Mouse (Mus musculus) heart, adult 8-10 months (tissue): ENCODE data around the gene Map4k2. TPM values are rescaled to one million over a fixed set of nuclear protein-coding genes. Genes with fewer than 3 reads are reported as not detected.
A peak's percentile ranks its signal among the peaks of the same experiment; 100 is the strongest.

Experiments
- DNase-seq: peaks from one replicate; pipeline ENCODE4 v3.0.0; 2022; ENCODE audit warnings: low spot score
- total RNA-seq, 4 experiments: library from RNA; stranded (reverse); gene quantifications; 2 replicates each; pipeline ENCODE4 v1.2.4; 2022

Map4k2 gene
- total RNA-seq, 4 experiments from 2014 or later, result 33.4 to 44.4 (median 34.7) TPM

GRCm38 (mm10) chr19:6377327-6378040, 36.5 kb downstream of the Map4k2 start:
- DNase-seq, result no peak

GRCm38 (mm10) chr19:6380411-6381166, 39.7 kb downstream of the Map4k2 start:
- no peak for DNase-seq

DNA sequence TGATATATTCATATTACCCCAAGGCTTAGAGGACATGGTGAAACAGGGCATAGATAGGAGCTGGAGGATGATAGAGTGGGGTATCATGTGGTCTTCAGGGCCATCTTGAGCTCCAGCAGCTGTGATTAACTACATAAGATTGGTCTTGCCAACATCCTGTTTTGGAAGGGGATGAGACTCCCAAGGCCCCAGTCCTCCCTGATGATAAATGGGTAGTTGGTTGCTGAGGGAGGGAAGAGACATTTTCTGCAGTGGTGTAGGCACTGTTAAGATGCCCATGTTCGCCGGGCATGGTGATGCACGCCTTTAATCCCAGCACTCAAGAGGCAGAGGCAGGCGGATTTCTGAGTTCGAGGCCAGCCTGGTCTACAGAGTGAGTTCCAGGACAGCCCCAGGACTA, 40.3 kb downstream of the Map4k2 start:
- DNase-seq, result no peak

- DNase-seq, result no peak
Measured at GRCm38 (mm10) chr19:6382323-6382924, 41.5 kb downstream of the Map4k2 start.

DNA sequence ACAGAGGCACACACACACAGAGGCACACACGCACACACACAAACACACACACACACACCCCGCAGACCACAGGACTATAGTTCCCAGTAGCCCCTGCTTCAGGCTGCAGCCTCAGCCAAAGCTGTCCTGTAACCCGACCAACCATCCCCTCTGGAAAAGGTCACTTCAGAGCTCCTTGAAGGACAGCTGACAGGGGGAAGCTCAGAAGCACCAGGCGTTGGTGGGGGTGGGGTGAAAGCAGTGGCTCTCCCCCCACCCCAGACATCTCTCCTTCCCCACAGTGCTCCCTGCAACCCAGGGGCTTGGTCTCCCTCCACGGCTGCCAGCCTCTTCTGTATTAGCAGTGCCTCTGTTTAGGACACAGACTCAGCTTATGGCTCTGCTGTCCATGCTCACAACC, 42.5 kb downstream of the Map4k2 start:
- DNase-seq, result no peak

DNA sequence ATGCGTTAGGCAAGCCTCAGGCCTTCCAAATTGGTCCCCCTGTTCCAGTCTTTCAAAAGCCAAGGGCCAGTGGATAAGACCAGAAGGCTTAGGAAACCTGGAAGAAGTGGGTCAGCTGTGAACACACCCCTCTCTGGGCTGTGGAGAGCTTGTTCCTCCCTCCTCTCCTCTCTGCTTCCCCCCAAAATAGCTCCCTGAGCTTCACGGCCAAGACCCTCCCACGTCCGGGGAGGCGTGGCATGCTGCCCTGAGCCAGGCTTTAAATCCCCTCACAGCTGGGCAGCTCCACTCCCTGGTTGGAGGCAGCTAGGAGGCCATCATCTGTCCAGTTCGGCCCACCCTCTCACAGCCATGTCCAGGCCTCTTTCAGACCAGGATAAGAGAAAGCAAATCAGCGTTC, 43.2 kb downstream of the Map4k2 start, which contains the start of gene Pygm:
Gene Pygm, plus strand, starts transcription at position 272 of the 400 bp plus-strand sequence.
- peak; percentile 92 for DNase-seq

GRCm38 (mm10) chr19:6384954-6385353, 44.0 kb downstream of the Map4k2 start:
- peak; percentile 48 for DNase-seq

DNA sequence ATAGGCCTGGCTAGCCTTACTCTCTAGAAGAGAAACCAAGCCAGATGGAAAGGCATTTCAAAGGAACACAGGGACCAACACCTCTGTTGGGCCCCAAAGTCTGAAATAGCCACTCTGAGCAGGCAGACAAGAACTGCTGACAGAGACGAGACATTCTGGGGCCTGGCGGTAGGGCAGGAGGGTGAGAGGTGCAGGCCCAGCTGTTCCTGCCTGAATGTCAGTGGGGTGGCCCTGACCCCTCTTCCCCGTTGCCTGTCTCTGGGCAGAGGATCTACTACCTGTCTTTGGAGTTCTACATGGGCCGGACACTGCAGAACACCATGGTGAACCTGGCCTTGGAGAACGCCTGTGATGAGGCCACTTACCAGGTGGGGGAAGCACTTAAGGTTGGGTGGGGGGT, 44.5 kb downstream of the Map4k2 start:
- no peak for DNase-seq

DNA sequence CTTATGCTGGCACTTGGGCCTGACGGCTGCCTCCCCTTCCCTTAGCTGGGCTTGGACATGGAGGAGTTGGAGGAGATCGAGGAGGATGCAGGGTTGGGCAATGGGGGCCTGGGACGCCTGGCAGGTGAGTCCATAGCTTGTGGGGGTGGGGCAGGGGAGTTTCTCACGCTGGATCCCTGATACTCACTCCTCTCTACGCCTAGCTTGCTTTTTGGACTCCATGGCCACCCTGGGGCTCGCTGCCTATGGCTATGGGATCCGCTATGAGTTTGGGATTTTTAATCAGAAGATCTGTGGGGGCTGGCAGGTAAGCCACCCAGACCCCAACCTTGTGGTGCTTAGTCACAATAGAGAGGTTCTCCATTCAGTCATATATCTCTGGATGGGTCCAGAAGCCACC, 44.9 kb downstream of the Map4k2 start:
- DNase-seq, result no peak

- no peak for DNase-seq
Measured at GRCm38 (mm10) chr19:6386234-6386633, 45.3 kb downstream of the Map4k2 start.

DNA sequence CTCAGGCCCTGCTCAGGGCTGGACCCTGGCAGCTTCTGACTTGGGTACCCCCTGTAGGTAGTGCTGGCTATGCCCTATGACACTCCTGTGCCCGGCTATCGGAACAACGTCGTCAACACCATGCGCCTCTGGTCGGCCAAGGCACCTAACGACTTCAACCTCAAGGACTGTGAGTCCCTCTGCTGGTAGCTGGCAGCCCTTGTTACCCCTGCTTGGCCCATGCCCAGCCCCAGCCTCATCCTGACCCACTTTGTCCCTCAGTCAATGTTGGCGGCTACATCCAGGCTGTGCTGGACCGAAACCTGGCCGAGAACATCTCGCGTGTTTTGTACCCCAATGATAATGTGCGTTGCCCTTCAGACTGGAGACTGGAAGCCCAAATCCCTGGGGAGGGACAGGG, 47.1 kb downstream of the Map4k2 start:
- peak; percentile 56 for DNase-seq

- DNase-seq, result no peak
Measured at GRCm38 (mm10) chr19:6389803-6390202, 48.9 kb downstream of the Map4k2 start.

GRCm38 (mm10) chr19:6390251-6390650, 49.3 kb downstream of the Map4k2 start:
- DNase-seq, result no peak

DNA sequence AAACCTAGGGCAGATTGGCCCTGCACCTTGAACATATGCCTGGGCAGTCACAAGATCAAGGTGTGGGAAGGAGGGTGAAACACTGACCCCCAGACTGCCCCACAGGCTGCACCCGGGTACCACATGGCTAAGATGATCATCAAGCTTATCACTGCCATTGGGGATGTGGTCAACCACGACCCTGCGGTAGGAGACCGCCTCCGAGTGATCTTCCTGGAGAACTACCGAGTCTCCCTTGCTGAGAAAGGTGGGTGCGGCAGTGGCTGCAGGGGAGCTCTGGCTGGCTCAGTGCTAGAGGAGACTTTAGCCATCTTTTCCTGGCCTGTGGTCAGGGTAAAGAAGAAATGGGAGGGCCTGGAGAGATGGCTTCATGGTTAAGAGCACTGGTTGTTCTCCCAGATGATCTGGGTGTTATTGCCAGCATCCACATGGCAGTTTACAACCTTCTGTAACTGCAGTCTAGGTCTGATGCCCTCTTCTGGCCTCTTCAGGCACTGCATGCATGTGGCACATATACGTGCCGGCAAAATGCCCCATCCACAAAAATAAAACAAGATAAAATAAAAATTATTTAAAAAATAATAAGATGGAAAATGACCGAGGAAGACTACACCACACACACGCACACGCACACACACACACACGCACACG, 51.9 kb downstream of the Map4k2 start:
- no peak for DNase-seq

- DNase-seq, result no peak
Measured at GRCm38 (mm10) chr19:6393637-6394036, 52.7 kb downstream of the Map4k2 start.

- no peak for DNase-seq
Measured at GRCm38 (mm10) chr19:6396237-6396636, 55.3 kb downstream of the Map4k2 start.

DNA sequence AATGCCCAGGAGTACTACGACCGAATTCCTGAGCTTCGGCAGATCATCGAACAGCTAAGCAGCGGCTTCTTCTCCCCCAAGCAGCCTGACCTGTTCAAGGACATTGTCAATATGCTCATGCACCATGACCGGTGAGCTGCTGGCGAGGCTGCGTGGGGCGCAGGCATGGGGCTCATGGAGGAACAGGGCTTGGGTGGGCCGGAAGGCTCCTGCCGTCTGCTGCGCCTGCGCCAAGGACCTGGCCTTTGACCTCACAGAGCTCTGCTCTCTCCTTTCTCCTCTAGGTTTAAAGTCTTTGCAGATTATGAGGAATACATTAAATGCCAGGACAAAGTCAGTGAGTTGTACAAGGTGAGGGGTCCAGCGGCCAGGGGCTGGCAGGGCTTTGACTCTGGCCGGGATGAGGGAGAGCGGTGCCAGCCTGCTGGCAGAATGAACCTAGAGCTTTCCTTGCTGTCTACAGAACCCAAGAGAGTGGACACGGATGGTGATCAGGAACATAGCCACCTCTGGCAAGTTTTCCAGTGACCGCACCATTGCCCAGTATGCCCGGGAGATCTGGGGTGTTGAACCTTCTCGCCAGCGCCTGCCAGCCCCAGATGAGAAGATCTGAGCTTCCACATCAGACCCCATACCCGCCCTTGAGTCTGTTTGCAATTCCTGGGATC, 56.8 kb downstream of the Map4k2 start:
- DNase-seq, result no peak

DNA sequence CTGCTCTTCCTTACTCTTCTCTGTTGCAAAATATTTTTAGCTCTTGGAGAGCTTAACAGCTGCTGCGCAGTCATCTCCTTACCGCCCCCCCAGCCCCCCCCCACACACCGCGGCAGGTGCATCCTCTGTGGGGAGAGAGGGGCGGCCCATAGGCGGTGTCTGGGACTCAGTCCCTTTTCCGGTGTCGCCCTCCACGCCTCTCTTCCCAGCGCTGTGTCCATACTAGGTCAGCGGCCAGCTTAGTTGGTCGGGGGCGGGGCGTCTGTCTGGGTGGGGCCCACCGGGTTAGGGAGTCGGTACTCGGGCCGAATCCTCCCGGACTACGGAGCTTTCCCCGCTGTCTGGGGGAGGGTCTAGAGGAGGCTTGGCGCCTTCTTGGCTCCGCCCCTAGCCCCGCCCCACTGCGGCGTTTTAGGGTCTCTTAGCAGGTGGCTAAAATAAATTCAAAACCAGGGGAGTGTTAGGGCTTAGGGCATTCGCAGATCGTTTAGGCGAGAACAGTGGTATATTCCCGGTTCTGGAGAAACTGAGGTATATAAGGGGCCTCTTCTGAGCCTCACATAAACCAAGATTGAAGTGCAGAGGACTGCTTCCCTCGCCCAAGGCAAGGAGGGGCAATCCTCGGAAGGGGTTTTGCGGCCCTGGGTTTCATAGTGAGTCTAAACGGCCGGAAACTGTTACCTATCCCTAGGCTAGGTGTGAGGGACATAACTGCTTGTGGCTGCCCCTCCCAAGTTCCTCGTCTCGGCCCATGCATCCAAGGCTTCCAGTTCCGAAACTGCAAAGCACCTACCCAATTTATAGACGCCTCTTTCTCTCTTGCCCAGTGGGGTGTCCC, 57.7 kb downstream of the Map4k2 start:
- peak; percentile 87 for DNase-seq

GRCm38 (mm10) chr19:6399285-6400095, 58.6 kb downstream of the Map4k2 start, which contains the start of gene Rasgrp2:
Gene Rasgrp2 (plus strand): TSS chr19:6399340.
- DNase-seq, result peak; percentile 84
